Mouse (Mus musculus): ENCODE measurements around the gene Ubtf. TPM values are rescaled to one million over a fixed set of nuclear protein-coding genes. Genes with fewer than 3 reads are reported as not detected.

Gene Ubtf
- polyA plus RNA-seq, 1 experiment from 2014 or later: 78.2 TPM

GRCm38 (mm10) chr11:102266631-102267355 lies 52.7 kb downstream of the Ubtf start:
- WGBS: 92% methylated on average over 8 of the region's 8 CpGs
- no peak overlapping the region for H3K4me3 ChIP-seq
- no peak for ATAC-seq (ENCODE audit: low read depth)
- no peaks in the 10 kb centered on the region for H3K36me3 ChIP-seq
- H3K4me1 ChIP-seq (replicated peaks): 0 out of 2 replicates have a peak, but pooled peaks cover 4% of the 10 kb centered on the region
- no peaks in the 10 kb centered on the region for H3K27me3 ChIP-seq
- no peak overlapping the region for H3K9ac ChIP-seq
- H3K4me2 ChIP-seq: no peak overlapping the region
- no peaks in the 10 kb centered on the region for H3K9me3 ChIP-seq
- H3K27ac ChIP-seq (replicated peaks): no peak overlapping the region

GRCm38 (mm10) chr11:102265816-102266215 lies 53.7 kb downstream of the Ubtf start:
- Histone ChIP-seq H3K27me3 (no peaks in the 10 kb centered on the region), H3K9ac (no peak overlapping the region), H3K4me1 (replicated peaks) (0 out of 2 replicates have a peak, but pooled peaks cover 4% of the 10 kb centered on the region), H3K36me3 (no peaks in the 10 kb centered on the region), H3K4me2 (no peak overlapping the region), H3K27ac (replicated peaks) (no peak overlapping the region), H3K4me3 (no peak overlapping the region), H3K9me3 (no peaks in the 10 kb centered on the region)
- ATAC-seq (ENCODE audit: low read depth): no peak
- 72% methylated on average over 14 of the region's 14 CpGs for WGBS

GRCm38 (mm10) chr11:102263211-102263610 lies 56.3 kb downstream of the Ubtf start:
- Histone ChIP-seq H3K9ac (no peak overlapping the region), H3K4me3 (no peak overlapping the region), H3K4me1 (replicated peaks) (0 out of 2 replicates have a peak, but pooled peaks cover 4% of the 10 kb centered on the region), H3K4me2 (no peak overlapping the region), H3K9me3 (no peaks in the 10 kb centered on the region), H3K27me3 (no peaks in the 10 kb centered on the region), H3K27ac (replicated peaks) (no peak overlapping the region), H3K36me3 (no peaks in the 10 kb centered on the region)
- 93% methylated on average over 7 of the region's 7 CpGs for WGBS
- no peak for ATAC-seq (ENCODE audit: low read depth)

DNA sequence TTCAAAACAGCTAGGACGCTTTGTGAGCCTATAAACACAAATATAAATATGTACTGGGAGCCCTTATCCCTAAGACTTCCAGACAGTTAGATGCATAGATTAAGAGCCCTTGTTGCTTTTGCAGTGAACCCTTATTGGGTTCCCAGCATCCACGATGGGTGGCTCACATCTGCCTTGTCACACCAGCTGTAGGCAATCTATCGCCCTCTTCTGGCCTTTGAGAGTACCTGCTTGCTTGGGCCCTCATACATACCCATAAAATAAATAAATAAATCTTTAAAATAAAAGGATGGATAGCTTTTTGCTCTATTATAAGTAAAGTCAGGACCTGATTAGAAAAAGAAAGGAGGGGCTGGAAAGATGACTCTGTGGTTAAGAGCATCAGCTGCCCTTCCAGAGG lies 61.0 kb downstream of the Ubtf start:
- Histone ChIP-seq H3K27ac (replicated peaks) (no peak overlapping the region), H3K9me3 (no peaks in the 10 kb centered on the region)
- 87% methylated on average over 3 of the region's 3 CpGs for WGBS

GRCm38 (mm10) chr11:102258095-102258494 lies 61.4 kb downstream of the Ubtf start:
- ATAC-seq (ENCODE audit: low read depth): no peak
- Histone ChIP-seq H3K4me2 (no peak overlapping the region), H3K9ac (no peak overlapping the region), H3K9me3 (no peaks in the 10 kb centered on the region), H3K27ac (replicated peaks) (no peak overlapping the region), H3K27me3 (no peaks in the 10 kb centered on the region), H3K4me3 (no peak overlapping the region), H3K4me1 (replicated peaks) (0 out of 2 replicates have a peak, but pooled peaks cover 4% of the 10 kb centered on the region), H3K36me3 (no peaks in the 10 kb centered on the region)
- 83% methylated on average over 6 of the region's 6 CpGs for WGBS

More for the DNA sequence above, 61.0 kb downstream of the Ubtf start:
- Histone ChIP-seq H3K9ac (no peak overlapping the region), H3K27me3 (no peaks in the 10 kb centered on the region), H3K36me3 (no peaks in the 10 kb centered on the region), H3K4me1 (replicated peaks) (0 out of 2 replicates have a peak, but pooled peaks cover 4% of the 10 kb centered on the region), H3K4me2 (no peak overlapping the region), H3K4me3 (no peak overlapping the region)
- no peak for ATAC-seq (ENCODE audit: low read depth)

DNA sequence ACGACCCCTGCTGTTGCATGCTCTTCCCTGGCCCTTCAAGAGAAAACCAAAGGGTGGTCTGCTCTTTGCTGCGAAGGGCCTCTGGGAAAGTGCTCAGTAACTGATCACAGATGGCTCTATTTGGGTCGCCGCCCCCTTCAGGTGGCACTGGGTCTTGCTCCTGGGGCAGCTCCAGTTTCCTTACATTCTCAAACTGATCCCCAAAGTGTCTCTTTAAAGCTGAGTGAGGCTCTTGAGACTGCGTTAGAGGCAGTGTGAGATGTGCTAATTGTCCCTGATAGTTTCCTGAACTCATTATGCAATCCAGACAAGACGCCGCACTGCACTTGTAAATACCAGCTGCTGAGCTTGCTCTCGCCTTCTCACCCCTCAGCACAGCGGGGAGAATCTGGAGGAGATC lies 62.0 kb downstream of the Ubtf start:
- H3K27ac ChIP-seq (replicated peaks): no peak overlapping the region
- no peak for ATAC-seq (ENCODE audit: low read depth)
- H3K9ac ChIP-seq: no peak overlapping the region

More for the DNA sequence above, 62.0 kb downstream of the Ubtf start:
- Histone ChIP-seq H3K9me3 (no peaks in the 10 kb centered on the region), H3K27me3 (no peaks in the 10 kb centered on the region), H3K4me3 (no peak overlapping the region), H3K4me1 (replicated peaks) (0 out of 2 replicates have a peak, but pooled peaks cover 4% of the 10 kb centered on the region), H3K4me2 (no peak overlapping the region), H3K36me3 (no peaks in the 10 kb centered on the region)
- 36% methylated on average over 9 of the region's 9 CpGs for WGBS

Other genes starting within 250 kb of the Ubtf start
- gene Mpp2, start 231.2 kb downstream of the Ubtf start, polyA plus RNA-seq (2015; fragmentation: Nextera tagmentation; extraction: Ambion mirVana): 25.8 and 26.5 TPM in 2 replicates
- gene Ppy, start 218.4 kb downstream of the Ubtf start, polyA plus RNA-seq (2015; fragmentation: Nextera tagmentation; extraction: Ambion mirVana): not detected in 2 replicates
- gene Pyy, start 211.9 kb downstream of the Ubtf start, polyA plus RNA-seq (2015; fragmentation: Nextera tagmentation; extraction: Ambion mirVana): not detected in 2 replicates
- not detected in 2 replicates for gene Nags, start 174.2 kb downstream of the Ubtf start, polyA plus RNA-seq (2015; fragmentation: Nextera tagmentation; extraction: Ambion mirVana)
- gene Tmem101, start 163.3 kb downstream of the Ubtf start, polyA plus RNA-seq (2015; fragmentation: Nextera tagmentation; extraction: Ambion mirVana): 32.4 and 40.4 TPM in 2 replicates
- 112 and 116 TPM in 2 replicates for gene Lsm12, start 134.4 kb downstream of the Ubtf start, polyA plus RNA-seq (2015; fragmentation: Nextera tagmentation; extraction: Ambion mirVana)
- 29.1 and 31.6 TPM in 2 replicates for gene G6pc3, start 130.1 kb downstream of the Ubtf start, polyA plus RNA-seq (2015; fragmentation: Nextera tagmentation; extraction: Ambion mirVana)
- 84.4 and 88.7 TPM in 2 replicates for gene Hdac5, start 89.6 kb downstream of the Ubtf start, polyA plus RNA-seq (2015; fragmentation: Nextera tagmentation; extraction: Ambion mirVana)
- gene BC030867, start 70.9 kb downstream of the Ubtf start, polyA plus RNA-seq (2015; fragmentation: Nextera tagmentation; extraction: Ambion mirVana): 1.9 and 3.7 TPM in 2 replicates
- not detected in 2 replicates for gene Asb16, start 51.0 kb downstream of the Ubtf start, polyA plus RNA-seq (2015; fragmentation: Nextera tagmentation; extraction: Ambion mirVana)
- gene Tmub2, start 34.8 kb downstream of the Ubtf start, polyA plus RNA-seq (2015; fragmentation: Nextera tagmentation; extraction: Ambion mirVana): 79.6 and 81.4 TPM in 2 replicates
- 26.7 and 30.6 TPM in 2 replicates for gene Atxn7l3, start 23.1 kb downstream of the Ubtf start, polyA plus RNA-seq (2015; fragmentation: Nextera tagmentation; extraction: Ambion mirVana)
- gene Slc4a1, start 46.5 kb upstream of the Ubtf start, polyA plus RNA-seq (2015; fragmentation: Nextera tagmentation; extraction: Ambion mirVana): 4.2 and 4.9 TPM in 2 replicates
- 156 and 161 TPM in 2 replicates for gene Rundc3a, start 73.7 kb upstream of the Ubtf start, polyA plus RNA-seq (2015; fragmentation: Nextera tagmentation; extraction: Ambion mirVana)
- 154 TPM in 2 replicates for gene Slc25a39, start 88.2 kb upstream of the Ubtf start, polyA plus RNA-seq (2015; fragmentation: Nextera tagmentation; extraction: Ambion mirVana)
- gene Grn, start 110.6 kb upstream of the Ubtf start, polyA plus RNA-seq (2015; fragmentation: Nextera tagmentation; extraction: Ambion mirVana): 83.3 and 88.6 TPM in 2 replicates
- gene Fam171a2, start 127.9 kb upstream of the Ubtf start, polyA plus RNA-seq (2015; fragmentation: Nextera tagmentation; extraction: Ambion mirVana): 20.3 and 21.6 TPM in 2 replicates
- 5.7 and 6.2 TPM in 2 replicates for gene Itga2b, start 150.4 kb upstream of the Ubtf start, polyA plus RNA-seq (2015; fragmentation: Nextera tagmentation; extraction: Ambion mirVana)
- gene Gpatch8, start 236.7 kb upstream of the Ubtf start, polyA plus RNA-seq (2015; fragmentation: Nextera tagmentation; extraction: Ambion mirVana): 77.5 and 83.8 TPM in 2 replicates